Mouse (Mus musculus): ENCODE results near the gene Rgs19.

Rgs19 gene

GRCm38 (mm10) chr2:181693339-181694280 is at the start of gene Rgs19:
Gene Rgs19, minus strand, starts transcription at chr2:181693977.
- DNase-seq, result peak; percentile 81

DNA sequence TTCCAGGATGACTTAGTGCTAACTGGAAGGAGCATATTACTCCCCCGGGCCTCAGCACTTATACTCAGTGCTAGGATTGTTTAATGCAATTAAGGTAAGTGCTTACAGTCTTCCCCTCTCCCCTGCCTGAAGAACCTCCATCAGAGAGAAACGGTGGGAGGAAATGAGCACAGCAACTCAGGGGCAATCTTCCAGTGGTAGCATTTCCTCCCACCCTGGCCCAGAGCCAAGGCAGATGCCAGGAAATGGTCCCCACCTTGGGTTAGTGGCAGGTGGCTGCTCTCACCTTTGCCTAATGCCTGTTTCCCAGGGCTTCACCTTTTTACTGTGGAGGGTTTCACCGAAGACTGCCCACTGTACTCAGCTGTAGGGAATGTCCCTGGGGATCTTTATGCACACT is 36.3 kb upstream of the Rgs19 start:
- no peak for DNase-seq

DNA sequence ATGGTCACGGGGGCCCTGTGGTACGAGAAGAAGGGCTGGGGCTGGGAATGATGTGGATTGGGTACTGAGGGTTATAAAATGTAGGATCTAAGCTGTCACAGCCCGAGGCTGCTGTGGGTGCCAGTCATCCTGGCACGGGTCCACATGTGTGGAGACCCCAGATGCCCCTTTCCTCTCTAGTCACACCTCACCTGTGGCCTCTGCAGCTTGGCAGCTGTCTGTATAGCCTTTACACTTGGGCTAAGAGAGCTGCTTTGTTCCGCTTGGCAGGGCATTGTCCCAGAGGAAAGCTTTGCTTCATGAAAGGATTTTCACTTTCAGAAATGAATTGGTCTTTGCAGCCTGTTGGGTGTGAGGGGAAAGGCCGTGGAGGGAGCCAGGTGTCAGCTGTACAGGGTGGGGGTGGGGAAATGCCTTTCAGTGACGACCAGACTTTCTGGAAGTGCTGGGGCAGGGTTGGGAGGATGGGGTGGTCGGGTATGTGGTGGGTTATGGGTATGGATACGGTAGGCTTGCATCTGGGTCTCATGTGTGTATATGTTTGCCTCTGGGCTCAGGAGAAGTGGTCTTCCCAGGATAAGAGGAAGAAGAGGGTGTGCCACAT is 34.0 kb upstream of the Rgs19 start:
- no peak for DNase-seq

GRCm38 (mm10) chr2:181722213-181722612 is 28.4 kb upstream of the Rgs19 start:
- peak; percentile 31 for DNase-seq

GRCm38 (mm10) chr2:181721200-181721599 is 27.4 kb upstream of the Rgs19 start:
- no peak for DNase-seq

DNA sequence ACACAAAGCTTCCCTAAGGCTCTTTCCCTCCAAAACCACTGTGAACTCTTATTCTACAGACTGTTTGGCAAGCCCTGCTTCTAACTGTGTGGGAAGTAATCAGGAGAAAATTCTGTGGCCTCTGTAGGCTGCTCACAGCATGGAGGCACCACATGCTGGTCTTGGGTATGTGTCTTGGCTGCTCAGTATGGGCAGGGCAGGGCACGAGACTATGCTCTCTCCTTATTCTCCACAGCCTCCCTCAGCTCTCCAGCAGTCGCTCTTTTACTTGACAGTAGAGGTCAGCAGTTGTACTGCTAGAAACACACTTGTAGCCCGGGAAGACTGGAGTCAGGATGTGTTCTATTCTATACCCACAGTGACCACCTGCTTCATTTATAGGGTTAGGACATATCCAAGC is 26.3 kb upstream of the Rgs19 start:
- DNase-seq, result no peak

- DNase-seq, result no peak
These were observed 23.2 kb upstream of the Rgs19 start for GRCm38 (mm10) chr2:181716991-181717390.

DNA sequence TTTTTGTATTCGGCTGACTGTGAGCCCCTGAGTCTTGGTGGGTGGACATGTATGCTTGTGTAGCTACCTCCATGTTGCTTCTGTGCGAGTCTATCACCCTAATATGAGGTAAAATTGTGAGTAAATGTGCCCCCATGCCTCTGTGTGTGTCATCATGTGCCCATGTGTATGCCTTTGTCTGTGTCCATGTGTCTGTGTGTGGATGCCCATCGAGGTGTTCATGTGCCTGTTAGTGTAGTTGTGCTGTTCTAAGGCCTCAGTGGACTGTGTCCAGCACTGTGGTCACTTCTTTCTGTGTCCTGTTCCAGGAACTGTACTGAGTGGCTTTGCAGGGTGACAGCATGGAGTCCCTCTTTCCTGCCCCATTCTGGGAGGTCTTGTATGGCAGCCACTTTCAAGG is 21.6 kb upstream of the Rgs19 start:
- DNase-seq, result no peak

DNA sequence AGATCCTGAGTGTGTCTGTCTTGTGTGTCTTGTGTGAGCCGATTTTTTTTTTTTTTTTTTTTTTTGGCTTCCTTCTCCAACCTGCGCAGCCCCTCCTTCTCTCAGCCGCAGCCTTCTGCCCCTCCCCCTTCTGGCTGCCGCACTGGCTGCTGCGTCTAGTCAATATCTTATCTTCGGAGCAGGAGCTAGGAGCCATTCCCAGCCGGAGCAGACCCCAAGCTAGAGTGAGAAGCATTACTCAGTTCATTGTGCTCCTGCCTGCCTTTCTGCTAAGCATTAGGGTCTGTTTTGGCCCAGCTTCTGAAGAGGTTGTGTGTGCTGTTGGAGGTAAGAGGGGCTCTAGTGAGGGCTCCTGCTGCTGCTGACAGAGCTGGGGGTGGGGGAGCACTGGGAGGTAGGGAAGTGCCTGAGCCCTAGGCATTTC is 21.1 kb upstream of the Rgs19 start, which contains the start of gene Oprl1:
Gene Oprl1 (plus strand): TSS at position 114 of the 424 bp plus-strand sequence.
- DNase-seq, result no peak

DNA sequence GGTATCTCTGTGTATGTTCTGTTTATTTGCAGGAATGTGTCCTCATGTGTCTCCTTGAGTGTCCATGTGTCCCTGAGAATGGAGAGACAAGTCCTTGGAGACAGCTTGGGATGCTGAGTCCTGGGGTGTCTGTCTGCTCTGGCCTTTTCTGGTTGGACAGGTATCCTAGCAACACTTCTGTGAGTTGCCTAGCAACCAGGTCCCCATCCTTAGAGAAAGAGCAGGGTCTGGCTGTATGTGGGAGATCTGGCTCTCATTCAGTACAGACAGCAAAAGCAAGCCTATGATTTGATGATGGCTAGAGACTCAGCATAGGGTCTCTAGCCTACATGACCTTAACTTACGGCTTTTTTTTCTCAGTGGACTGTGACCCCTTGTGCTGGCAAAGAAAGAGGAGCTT is 20.0 kb upstream of the Rgs19 start:
- no peak for DNase-seq

DNA sequence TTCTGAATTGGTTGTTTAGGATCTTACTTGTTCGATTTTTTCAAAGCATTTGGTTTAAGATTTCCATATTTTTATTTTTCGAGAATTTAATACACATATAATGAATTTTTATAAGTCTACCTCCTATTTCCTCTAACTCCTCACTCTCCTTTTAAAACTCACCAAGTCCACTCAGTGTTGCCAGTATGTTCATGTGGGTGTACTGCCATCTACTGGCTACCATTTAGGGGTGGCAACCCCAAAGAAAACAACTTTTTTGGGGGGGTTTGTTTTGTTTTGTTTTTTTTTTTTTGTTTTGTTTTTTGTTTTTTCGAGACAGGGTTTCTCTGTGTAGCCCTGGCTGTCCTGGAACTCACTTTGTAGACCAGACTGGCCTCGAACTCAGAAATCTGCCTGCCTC is 12.9 kb upstream of the Rgs19 start:
- DNase-seq, result no peak

- no peak for DNase-seq
These were observed 4.5 kb upstream of the Rgs19 start, which contains the start of gene Lkaaear1 for GRCm38 (mm10) chr2:181698241-181698640. Gene Lkaaear1, minus strand, starts transcription at chr2:181698442.

DNA sequence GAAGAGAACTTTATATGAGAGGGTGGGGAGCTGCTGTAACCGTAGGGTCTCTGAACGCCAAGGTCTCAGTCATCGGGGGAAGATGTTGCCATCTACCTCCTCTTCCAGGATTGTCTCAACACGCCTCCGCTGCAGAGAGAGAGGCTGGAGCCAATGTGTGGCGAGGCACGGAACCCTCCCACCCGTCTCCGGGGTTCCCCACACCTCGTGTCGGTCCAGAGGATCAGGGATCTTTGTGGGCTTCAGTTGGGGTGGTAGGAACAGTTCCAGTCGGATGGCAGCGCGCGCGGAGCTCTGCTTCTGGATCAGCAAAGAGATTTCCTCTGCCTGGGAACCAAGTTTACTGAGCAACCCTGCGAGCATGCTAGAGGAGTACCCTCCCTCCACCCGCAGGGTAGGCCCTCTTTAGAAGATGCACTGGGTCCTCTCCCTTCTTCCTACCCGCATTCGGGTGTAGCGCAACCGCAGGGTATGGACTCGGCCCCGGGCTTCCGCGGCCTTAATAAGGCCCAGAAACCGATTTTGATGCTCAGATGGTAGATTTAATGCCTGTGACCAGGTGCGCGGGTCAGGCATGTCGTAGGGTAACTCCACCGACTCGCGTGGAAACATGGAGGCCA is 3.1 kb upstream of the Rgs19 start:
- DNase-seq, result no peak

GRCm38 (mm10) chr2:181695776-181696175 is 2.0 kb upstream of the Rgs19 start:
- no peak for DNase-seq

DNA sequence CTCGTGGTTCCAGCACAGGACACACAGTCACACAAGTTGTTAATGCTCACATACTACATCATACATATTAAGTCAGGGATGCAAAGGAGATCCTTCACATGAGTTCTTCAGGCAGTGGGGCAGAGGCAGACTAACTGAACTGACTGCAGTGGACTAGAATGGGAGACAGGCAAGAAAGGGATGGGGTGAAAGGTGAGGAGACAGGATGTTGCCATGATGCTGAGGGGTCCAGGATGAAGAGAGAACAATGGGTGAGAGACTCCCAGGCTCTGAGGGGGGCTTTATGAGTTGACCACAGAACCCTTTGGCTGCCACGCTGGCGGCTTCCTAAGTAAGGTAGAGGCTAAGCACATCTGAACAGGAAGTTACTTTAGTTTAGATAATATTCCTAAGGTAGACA is 804 bp upstream of the Rgs19 start:
- DNase-seq, result no peak

- no peak for DNase-seq
These were observed 1.5 kb downstream of the Rgs19 start for GRCm38 (mm10) chr2:181692304-181692703.

GRCm38 (mm10) chr2:181691571-181691970 is 2.2 kb downstream of the Rgs19 start:
- no peak for DNase-seq

GRCm38 (mm10) chr2:181691083-181691482 is 2.7 kb downstream of the Rgs19 start:
- no peak for DNase-seq

- no peak for DNase-seq
These were observed 4.2 kb downstream of the Rgs19 start for GRCm38 (mm10) chr2:181689466-181690160.

GRCm38 (mm10) chr2:181687586-181687985 is 6.2 kb downstream of the Rgs19 start:
- DNase-seq, result no peak

DNA sequence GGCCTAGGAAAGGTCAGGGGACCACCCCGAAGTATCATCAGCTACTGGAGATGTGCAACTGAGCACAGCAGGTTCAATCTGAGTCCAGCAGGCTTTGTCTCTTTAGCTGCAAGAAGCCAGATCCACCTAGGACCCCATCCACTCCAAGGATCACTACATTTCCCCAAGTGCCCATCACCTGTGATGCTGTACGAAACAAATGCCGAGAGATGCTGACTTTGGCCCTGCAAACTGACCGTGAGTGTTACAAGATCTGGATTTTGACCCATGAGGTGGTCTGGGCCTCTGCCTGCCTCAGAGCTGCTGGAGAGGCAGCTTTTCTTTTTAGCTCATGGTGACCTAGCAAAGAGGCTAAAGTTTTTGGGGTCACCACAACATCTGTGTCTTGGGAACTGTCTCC is 8.1 kb downstream of the Rgs19 start:
- DNase-seq, result no peak

GRCm38 (mm10) chr2:181684713-181685112 is 9.1 kb downstream of the Rgs19 start:
- DNase-seq, result no peak

GRCm38 (mm10) chr2:181683381-181683780 is 10.4 kb downstream of the Rgs19 start:
- no peak for DNase-seq

Data from kidney, adult 18-20 months (tissue).